Mouse (Mus musculus) neutrophil, adult 65 days (primary cell): ENCODE measurements around the gene Mfsd8. TPM values are rescaled to one million over a fixed set of nuclear protein-coding genes. Genes with fewer than 3 reads are reported as not detected.

Source experiments
- total RNA-seq: library from RNA; stranded (reverse); gene quantifications from 2 replicates; pipeline ENCODE4 v1.2.4, GENCODE M21; 2023

The Mfsd8 gene
- total RNA-seq, result 8.5 and 9.4 TPM in 2 replicates

DNA sequence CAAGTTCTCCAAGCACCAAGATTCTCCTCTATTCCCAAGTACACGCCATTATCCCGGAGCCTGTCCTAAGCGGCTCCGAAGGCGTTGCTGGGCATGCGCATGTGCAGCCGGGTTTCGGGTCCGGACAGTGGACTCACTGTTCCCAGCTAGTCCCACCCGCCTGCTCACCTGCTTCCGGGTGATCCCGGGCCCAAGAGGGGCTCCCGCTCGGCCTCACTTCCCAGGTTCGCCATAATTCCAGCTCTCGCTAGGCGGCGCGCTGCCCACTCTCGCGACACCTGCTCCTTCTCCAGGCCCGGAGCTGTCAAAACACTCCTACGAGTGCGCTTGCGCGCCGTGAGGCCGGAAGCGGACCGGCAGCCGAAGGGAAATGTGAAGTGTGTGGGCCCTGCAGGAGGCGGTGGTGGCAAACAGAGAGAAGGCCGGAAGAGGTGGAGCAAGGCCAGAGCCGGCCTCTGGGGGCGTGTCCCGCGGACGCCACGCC, at the start of gene Mfsd8:
TSS of gene Mfsd8 (minus strand) at position 414 of the 484 bp plus-strand sequence.

DNA sequence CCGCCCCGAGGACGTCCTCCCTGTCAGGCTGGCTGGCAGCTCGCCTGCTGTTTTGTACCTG, 101 bp upstream of the Mfsd8 start, which contains the start of gene Abhd18:
TSS of gene Abhd18 (plus strand) at position 14 of the 61 bp plus-strand sequence.

DNA sequence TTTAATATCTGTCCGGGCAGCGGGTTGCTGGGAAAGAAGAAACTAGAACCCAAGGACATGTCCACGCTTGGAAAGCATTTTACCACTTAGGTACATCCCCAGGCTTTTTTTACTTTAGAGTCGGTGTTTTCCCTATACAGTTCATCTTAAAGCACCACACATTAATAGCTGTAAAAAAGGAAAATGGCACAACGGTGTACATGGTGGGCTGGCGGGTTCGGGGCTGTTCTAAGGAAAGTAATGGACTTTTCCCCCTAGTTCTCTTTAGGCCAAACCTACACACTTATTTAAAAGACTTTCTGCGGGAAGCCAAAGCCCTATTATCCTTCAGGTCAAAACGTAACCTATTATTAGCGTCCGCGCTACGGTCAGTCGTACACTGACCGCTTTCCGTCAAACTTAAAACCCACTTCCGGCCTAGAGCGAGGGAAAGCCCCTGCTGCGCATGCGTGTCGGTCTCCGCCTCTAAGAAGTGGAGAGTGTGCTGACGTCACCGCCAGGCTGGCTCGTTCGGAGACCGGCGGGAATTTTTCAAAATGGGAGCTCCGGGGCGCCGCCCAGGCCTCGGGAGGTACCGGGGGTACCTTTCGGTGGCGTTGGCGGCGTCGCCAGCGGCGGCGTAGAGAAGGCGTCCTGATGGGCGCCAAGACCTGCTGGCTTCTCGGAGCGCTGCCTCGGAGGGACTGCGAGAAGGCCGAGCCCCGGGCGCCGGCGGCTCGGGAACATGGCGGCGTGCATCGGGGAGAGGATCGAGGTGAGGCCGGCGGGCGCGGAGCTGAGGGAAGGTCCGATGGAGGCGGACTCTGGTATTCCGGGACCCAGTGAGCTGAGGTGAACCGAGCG, 46.9 kb downstream of the Mfsd8 start, which contains the start of gene Plk4:
TSS of gene Plk4 (plus strand) at position 490 of the 843 bp plus-strand sequence.

Other genes starting within 250 kb of the Mfsd8 start
- gene Slc25a31, start 138.0 kb downstream of the Mfsd8 start, total RNA-seq, result not detected in 2 replicates
- gene Hspa4l, start 102.4 kb downstream of the Mfsd8 start, total RNA-seq, result 41.5 and 51.0 TPM in 2 replicates
- 32.2 and 35.8 TPM in 2 replicates for gene Plk4, start 46.9 kb downstream of the Mfsd8 start, total RNA-seq
- 5.6 and 7.8 TPM in 2 replicates for gene Abhd18, start 84 bp upstream of the Mfsd8 start, total RNA-seq
- not detected in 2 replicates for gene 1700034I23Rik, start 55.7 kb upstream of the Mfsd8 start, total RNA-seq
- 19.5 and 24.0 TPM in 2 replicates for gene Larp1b, start 102.9 kb upstream of the Mfsd8 start, total RNA-seq
- 9.8 and 13.0 TPM in 2 replicates for gene Pgrmc2, start 236.2 kb upstream of the Mfsd8 start, total RNA-seq